Mouse (Mus musculus) lung, embryonic 15.5 days (tissue): ENCODE data around the gene Acad10. TPM values are rescaled to one million over a fixed set of nuclear protein-coding genes. Genes with fewer than 3 reads are reported as not detected.

Experiments
- ATAC-seq: fragments of 200-750 bp; cut with Nextera tagmentation; 2 replicates; pipeline ENCODE4 v1.8.0; 2017; ENCODE audit warnings: moderate number of reproducible peaks, borderline replicate concordance; ENCODE audit not compliant: low FRiP score, low TSS enrichment; ENCODE audit errors: extremely low read depth
- H3K27ac ChIP-seq: fragments of 300-500 bp; sonication (generic); 2 replicates; pipeline ENCODE4 v1.5.1; 2015; ENCODE audit warnings: moderate library complexity, mild to moderate bottlenecking, inconsistent platforms
- H3K27me3 ChIP-seq: fragments of 300-500 bp; sonication (generic); 2 replicates; pipeline ENCODE4 v1.6.1; 2015; ENCODE audit warnings: inconsistent platforms
- H3K36me3 ChIP-seq: fragments of 300-500 bp; sonication (generic); 2 replicates; pipeline ENCODE4 v1.6.1; 2015; ENCODE audit warnings: inconsistent platforms
- H3K4me1 ChIP-seq: fragments of 300-500 bp; sonication (generic); 2 replicates; pipeline ENCODE4 v1.6.1; 2015; ENCODE audit warnings: inconsistent platforms
- H3K4me2 ChIP-seq: fragments of 300-500 bp; sonication (generic); 2 replicates; pipeline ENCODE4 v1.6.1; 2015; ENCODE audit warnings: inconsistent platforms, mild to moderate bottlenecking, moderate library complexity
- H3K4me3 ChIP-seq: fragments of 300-500 bp; sonication (generic); 2 replicates; pipeline ENCODE4 v1.5.1; 2015; ENCODE audit warnings: mild to moderate bottlenecking, inconsistent platforms
- H3K9ac ChIP-seq: fragments of 300-500 bp; sonication (generic); 2 replicates; pipeline ENCODE4 v1.6.1; 2015; ENCODE audit warnings: inconsistent platforms
- H3K9me3 ChIP-seq: fragments of 300-500 bp; sonication (generic); 2 replicates; pipeline ENCODE4 v1.6.1; 2016; ENCODE audit warnings: inconsistent platforms
- WGBS: fragments of 180-500 bp; shearing (Covaris S2); methylation state at CpG from one replicate; pipeline ENCODE4 v1.1.7; 2015; 5-methylcytosine and 5-hydroxymethylcytosine counted together
- polyA plus RNA-seq: library from polyadenylated mRNA; unstranded; fragments of >200 nt; fragmentation: Nextera tagmentation; extraction: Ambion mirVana; gene quantifications from 2 replicates; pipeline ENCODE4 v1.2.1, GENCODE M21; 2015

Acad10 gene
- polyA plus RNA-seq, 1 experiment from 2014 or later = 2.8 TPM

DNA sequence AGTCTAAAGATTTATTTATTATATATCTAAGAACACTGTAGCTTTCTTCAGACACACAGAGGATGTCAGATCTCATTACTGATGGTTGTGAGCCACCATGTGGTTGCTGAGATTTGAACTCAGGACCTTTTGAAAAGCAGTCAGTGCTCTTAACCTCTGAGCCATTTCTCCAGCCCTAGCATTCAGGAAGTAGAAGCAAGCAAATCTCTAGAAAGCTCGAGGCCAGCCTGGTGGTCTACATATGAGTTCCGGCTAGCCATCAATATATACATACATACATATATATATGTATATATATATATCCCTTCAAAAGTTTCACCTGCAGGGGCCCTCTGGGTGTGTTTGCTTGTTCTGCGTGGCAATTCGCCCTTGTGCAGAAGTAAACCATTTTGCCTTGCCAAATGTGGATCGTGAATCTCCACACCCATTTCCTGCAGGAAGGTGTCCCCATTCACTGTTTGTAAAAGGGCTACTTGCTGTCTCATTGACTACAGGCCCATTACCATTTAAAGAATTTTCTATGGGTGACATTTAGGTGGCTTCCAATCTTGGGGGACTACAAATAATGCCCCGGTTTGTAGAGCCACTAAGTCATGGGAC is 65.5 kb downstream of the Acad10 start:
- H3K27me3 ChIP-seq = no peaks in the 10 kb centered on the region
- no peak overlapping the region for H3K9ac ChIP-seq
- 78% methylated on average over 6 of the region's 6 CpGs for WGBS
- ATAC-seq = no peak
- no peaks in the 10 kb centered on the region for H3K36me3 ChIP-seq
- no peaks in the 10 kb centered on the region for H3K9me3 ChIP-seq
- peaks cover 31% of the 10 kb centered on the region for H3K4me1 ChIP-seq
- peak overlapping the region; percentile 92; the same call in 1 of the 2 replicates for H3K4me2 ChIP-seq
- no peak overlapping the region for H3K4me3 ChIP-seq
- H3K27ac ChIP-seq = no peak overlapping the region

GRCm38 (mm10) chr5:121593451-121594401 is 66.6 kb downstream of the Acad10 start, which contains the start of gene Aldh2:
Gene Aldh2 (minus strand): TSS chr5:121593824.
- Histone ChIP-seq H3K4me3 (peak within 1 kb of the TSS; percentile 72), H3K4me2 (peak within 1 kb of the TSS; percentile 92), H3K36me3 (no peaks in the 10 kb centered on the region), H3K27ac (peak within 1 kb of the TSS; percentile 86), H3K9ac (peak within 1 kb of the TSS; percentile 71), H3K27me3 (no peaks in the 10 kb centered on the region), H3K9me3 (no peaks in the 10 kb centered on the region), H3K4me1 (peaks cover 31% of the 10 kb centered on the region)
- WGBS = 3% methylated on average over 46 of the region's 47 CpGs
- peak; percentile 88 for ATAC-seq

DNA sequence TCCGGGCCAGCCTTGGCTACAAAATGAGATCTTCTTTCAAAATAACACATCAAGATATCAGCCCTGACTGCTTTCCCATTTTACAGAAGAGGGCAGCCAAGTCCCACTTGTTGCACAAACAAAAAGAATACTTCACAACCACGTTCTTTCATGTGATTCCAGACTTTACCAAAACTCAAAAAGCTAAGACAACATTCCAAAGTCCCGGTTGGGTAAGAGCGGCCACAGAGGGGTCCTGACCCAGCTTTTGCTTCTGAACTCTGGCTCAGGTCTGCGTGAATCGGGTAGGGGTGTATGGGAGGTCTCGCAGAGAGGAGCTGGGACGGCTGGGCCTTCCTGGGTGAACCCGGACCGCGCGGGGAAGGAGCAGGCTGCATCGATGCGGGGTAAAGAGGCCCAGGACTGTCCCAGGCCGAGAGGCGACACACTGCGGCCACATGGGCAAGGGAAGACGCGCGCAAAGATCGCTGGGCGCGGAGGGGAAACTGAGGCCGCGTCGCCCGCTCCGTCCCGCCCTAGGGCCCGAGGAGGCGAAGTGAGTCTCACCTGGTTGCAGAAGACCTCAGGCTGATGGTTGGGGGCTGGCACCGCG is 67.4 kb downstream of the Acad10 start:
- ATAC-seq = peak; percentile 64
- no peaks in the 10 kb centered on the region for H3K9me3 ChIP-seq
- 3% methylated on average over 29 of the region's 33 CpGs for WGBS
- H3K9ac ChIP-seq = peak overlapping the region; percentile 71
- peak overlapping the region; percentile 92 for H3K4me2 ChIP-seq
- H3K4me3 ChIP-seq = peak overlapping the region; percentile 72
- peak overlapping the region; percentile 86 for H3K27ac ChIP-seq
- no peaks in the 10 kb centered on the region for H3K36me3 ChIP-seq
- no peaks in the 10 kb centered on the region for H3K27me3 ChIP-seq
- peaks cover 37% of the 10 kb centered on the region for H3K4me1 ChIP-seq

- Histone ChIP-seq H3K9ac (peak overlapping the region; percentile 71), H3K36me3 (no peaks in the 10 kb centered on the region), H3K4me1 (peaks cover 44% of the 10 kb centered on the region), H3K27ac (peak overlapping the region; percentile 86), H3K9me3 (no peaks in the 10 kb centered on the region), H3K4me2 (peak overlapping the region; percentile 92), H3K27me3 (no peaks in the 10 kb centered on the region), H3K4me3 (peak overlapping the region; percentile 72)
- no peak for ATAC-seq
- WGBS = 50% methylated on average over 11 of the region's 11 CpGs
Measured at GRCm38 (mm10) chr5:121592064-121592815, 68.1 kb downstream of the Acad10 start.

- Histone ChIP-seq H3K27ac (peak overlapping the region; percentile 20; the same call in 1 of the 2 replicates), H3K27me3 (no peaks in the 10 kb centered on the region), H3K9ac (no peak overlapping the region), H3K9me3 (no peaks in the 10 kb centered on the region), H3K4me1 (peaks cover 51% of the 10 kb centered on the region), H3K36me3 (no peaks in the 10 kb centered on the region), H3K4me2 (peak overlapping the region; percentile 92), H3K4me3 (peak overlapping the region; percentile 72)
- WGBS = 40% methylated on average over 11 of the region's 11 CpGs
- no peak for ATAC-seq
Measured at GRCm38 (mm10) chr5:121591417-121592063, 68.8 kb downstream of the Acad10 start.

DNA sequence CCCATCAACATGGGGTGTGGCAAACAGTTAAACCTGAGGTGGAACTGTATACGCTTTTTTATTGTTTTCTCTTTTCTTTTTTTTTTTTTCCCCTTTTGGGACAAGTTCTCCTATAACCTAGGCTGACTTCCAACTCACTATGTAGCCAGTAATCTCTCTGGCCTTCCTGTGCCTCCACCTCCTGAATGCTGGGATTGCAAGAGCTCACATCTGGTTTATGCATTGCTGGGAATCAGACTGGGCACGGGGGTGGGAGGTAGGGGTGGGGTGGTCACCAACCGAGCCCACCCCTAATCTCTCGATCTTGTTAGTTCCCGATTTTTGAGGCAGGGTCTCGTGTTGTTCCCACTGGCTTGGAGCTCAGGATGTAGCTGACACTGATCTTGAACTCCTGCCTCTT is 70.4 kb downstream of the Acad10 start:
- H3K36me3 ChIP-seq = no peaks in the 10 kb centered on the region
- H3K9ac ChIP-seq = no peak overlapping the region
- no peak overlapping the region for H3K27ac ChIP-seq
- H3K4me1 ChIP-seq = peaks cover 65% of the 10 kb centered on the region
- H3K9me3 ChIP-seq = no peaks in the 10 kb centered on the region
- no peak for ATAC-seq
- H3K4me3 ChIP-seq = no peak overlapping the region
- no peaks in the 10 kb centered on the region for H3K27me3 ChIP-seq
- 86% methylated on average over 6 of the region's 6 CpGs for WGBS
- no peak overlapping the region for H3K4me2 ChIP-seq

DNA sequence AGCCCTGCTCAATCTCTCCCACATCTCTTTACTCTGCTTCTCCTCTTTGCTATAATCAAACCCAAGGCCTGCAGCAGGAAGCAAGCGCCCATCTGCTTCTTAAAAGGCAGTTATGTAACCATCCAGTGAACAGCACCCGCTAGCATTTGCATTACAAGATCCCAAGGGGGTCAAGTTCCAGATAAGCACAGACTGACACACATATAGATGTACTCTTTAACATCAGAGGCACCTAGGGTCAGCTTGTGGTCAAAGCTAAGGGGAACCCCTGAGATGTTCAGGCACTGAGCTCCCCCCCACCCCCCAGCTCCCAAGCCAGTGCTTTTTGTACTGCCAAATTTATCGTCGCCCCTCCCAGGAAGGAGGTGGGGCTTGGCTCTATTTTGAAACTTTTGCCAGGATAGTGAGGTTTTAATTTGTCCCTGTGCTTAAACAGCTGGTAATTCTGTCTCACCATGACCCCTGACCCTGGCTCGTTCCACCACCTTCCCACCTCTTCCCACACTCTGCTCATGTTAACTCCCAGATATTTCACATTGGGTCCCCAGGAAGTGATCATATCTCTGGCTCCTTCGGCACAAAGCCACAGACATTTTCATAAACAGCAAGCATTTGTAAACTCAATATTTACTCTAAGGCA is 73.8 kb downstream of the Acad10 start:
- peak overlapping the region; percentile 15 for H3K4me2 ChIP-seq
- no peaks in the 10 kb centered on the region for H3K9me3 ChIP-seq
- ATAC-seq = peak; percentile 71

DNA sequence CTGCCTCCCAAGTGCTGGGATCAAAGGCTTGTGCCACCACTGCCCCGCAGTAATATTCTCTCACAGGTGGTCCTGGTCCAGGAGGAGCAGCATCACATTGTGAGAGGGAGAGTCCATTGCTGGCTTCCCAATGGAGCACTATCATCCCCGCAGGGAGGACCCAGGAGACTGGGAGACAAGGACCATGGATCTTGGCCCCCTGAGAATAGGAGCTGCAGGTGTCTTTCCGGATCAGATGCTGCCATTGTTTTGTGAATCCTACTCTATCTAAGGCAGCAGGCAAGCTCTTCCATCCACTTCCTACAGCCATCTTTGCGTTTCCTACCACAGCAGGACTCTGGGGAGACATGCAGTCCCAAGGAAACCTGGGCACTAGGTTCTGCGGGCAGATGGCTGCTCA is 74.6 kb downstream of the Acad10 start:
- no peaks in the 10 kb centered on the region for H3K9me3 ChIP-seq
- no peaks in the 10 kb centered on the region for H3K27me3 ChIP-seq
- ATAC-seq = no peak
- no peak overlapping the region for H3K9ac ChIP-seq
- no peaks in the 10 kb centered on the region for H3K36me3 ChIP-seq
- H3K4me3 ChIP-seq = no peak overlapping the region
- H3K4me2 ChIP-seq = no peak overlapping the region
- H3K4me1 ChIP-seq = peaks cover 50% of the 10 kb centered on the region
- 86% methylated on average over 5 of the region's 5 CpGs for WGBS
- H3K27ac ChIP-seq = peak overlapping the region; percentile 66

More for the DNA sequence above, 73.8 kb downstream of the Acad10 start:
- Histone ChIP-seq H3K4me1 (peaks cover 56% of the 10 kb centered on the region), H3K27me3 (no peaks in the 10 kb centered on the region), H3K27ac (peak overlapping the region; percentile 66), H3K9ac (no peak overlapping the region), H3K4me3 (no peak overlapping the region; the same call in 1 of the 2 replicates), H3K36me3 (no peaks in the 10 kb centered on the region)
- WGBS = 21% methylated on average over 6 of the region's 6 CpGs

DNA sequence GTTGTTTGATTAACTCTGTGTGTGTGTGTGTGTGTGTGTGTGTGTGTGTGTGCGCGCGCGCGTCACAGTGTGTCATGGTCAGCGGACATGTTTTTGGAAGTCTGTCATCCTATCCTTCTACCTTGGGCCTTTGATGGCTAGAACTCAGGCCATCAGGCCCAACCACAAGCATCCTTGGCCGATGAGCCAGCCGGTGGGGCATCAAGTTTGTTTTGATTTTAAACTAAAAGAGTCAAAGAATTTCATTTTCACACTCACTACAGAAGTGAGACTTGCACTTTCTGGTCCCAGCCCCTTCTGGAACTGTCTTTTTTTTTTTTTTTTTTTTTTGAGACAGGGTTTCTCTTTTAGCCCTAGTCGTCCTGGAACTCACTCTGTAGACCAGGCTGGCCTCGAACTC is 75.3 kb downstream of the Acad10 start:
- no peaks in the 10 kb centered on the region for H3K27me3 ChIP-seq
- H3K4me3 ChIP-seq = no peak overlapping the region
- H3K36me3 ChIP-seq = peaks cover 6% of the 10 kb centered on the region
- no peak for ATAC-seq
- H3K4me1 ChIP-seq = peaks cover 50% of the 10 kb centered on the region
- H3K27ac ChIP-seq = no peak overlapping the region
- 93% methylated on average over 10 of the region's 10 CpGs for WGBS
- no peak overlapping the region for H3K9ac ChIP-seq
- H3K4me2 ChIP-seq = no peak overlapping the region
- H3K9me3 ChIP-seq = no peaks in the 10 kb centered on the region

DNA sequence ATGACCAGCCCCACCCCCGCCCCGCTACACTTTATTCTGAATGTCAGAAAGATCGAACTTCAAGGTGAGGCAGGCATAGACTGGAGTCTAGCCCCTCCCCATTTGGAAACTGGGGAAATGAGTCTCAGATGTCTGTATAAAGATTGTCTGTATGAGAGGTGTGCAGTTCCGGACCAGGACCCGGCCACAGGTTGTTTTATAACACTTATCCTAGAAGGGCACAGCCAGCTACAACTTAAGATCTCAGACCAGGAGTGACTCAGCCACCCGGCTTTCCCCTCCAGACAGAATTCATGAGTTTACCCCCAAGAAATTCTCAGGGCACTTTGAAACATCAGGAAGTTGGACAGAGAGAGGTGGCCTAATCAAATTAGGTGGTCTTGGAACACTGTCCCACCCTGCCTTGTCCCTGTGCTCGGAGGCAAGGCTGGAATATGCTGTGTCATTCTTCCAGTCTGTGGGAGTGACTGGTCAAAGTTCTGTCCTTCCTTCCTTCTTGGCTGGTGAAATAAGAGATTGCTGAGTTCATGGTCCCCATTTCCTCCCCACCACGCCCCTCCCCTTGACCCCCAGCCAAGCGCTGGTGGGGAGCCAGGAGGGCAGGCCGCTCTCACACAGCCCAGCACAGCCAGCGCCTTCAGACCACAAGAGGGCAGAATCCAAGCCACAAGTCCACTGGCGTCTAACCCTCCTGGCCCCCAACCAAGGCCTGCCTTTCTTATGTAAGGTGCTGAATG is 76.4 kb downstream of the Acad10 start:
- Histone ChIP-seq H3K4me1 (peaks cover 50% of the 10 kb centered on the region), H3K9ac (no peak overlapping the region), H3K9me3 (no peaks in the 10 kb centered on the region), H3K27me3 (no peaks in the 10 kb centered on the region), H3K36me3 (peaks cover 15% of the 10 kb centered on the region), H3K27ac (peak overlapping the region; percentile 57), H3K4me2 (peak overlapping the region; percentile 23; the same call in 1 of the 2 replicates), H3K4me3 (no peak overlapping the region)
- peak; percentile 85 for ATAC-seq
- 46% methylated on average over 12 of the region's 12 CpGs for WGBS
